Mouse (Mus musculus) adrenal gland, adult 10 weeks (tissue): ENCODE measurements around the gene Nkiras2. TPM values are rescaled to one million over a fixed set of nuclear protein-coding genes. Genes with fewer than 3 reads are reported as not detected.

Experiments used
- polyA plus RNA-seq: library from polyadenylated mRNA; stranded (reverse); fragments of 350-450 nt; fragmentation: Illumina TruSeq; extraction: RNeasy Lipid Tissue Mini Kit (QIAGEN cat#74804); gene quantifications from one replicate; pipeline ENCODE4 v1.2.3, GENCODE M21; 2014; ENCODE audit warnings: low read depth, low replicate concordance

Nkiras2 gene
- 2.7 TPM for polyA plus RNA-seq

GRCm38 (mm10) chr11:100618761-100619484 is at the start of gene Nkiras2:
Gene Nkiras2 (plus strand): TSS chr11:100619244.

GRCm38 (mm10) chr11:100574708-100575483 is 44.1 kb upstream of the Nkiras2 start, which contains the start of gene Cnp:
Gene Cnp (plus strand): TSS chr11:100574904.

GRCm38 (mm10) chr11:100619982-100620381 is 938 bp downstream of the Nkiras2 start, which contains the start of gene Dnajc7:
Gene Dnajc7 (minus strand): TSS chr11:100620168.

Other genes starting within 250 kb of the Nkiras2 start
- 2.2 TPM for gene Jup, start 221.5 kb upstream of the Nkiras2 start, polyA plus RNA-seq
- 10.6 TPM for gene P3h4, start 204.4 kb upstream of the Nkiras2 start, polyA plus RNA-seq
- 1.4 TPM for gene Fkbp10, start 203.5 kb upstream of the Nkiras2 start, polyA plus RNA-seq
- gene Nt5c3b, start 177.4 kb upstream of the Nkiras2 start, polyA plus RNA-seq, result 30.2 TPM
- not detected for gene Klhl10, start 177.3 kb upstream of the Nkiras2 start, polyA plus RNA-seq
- gene Klhl11, start 146.5 kb upstream of the Nkiras2 start, polyA plus RNA-seq, result 33.4 TPM
- 787 TPM for gene Acly, start 91.2 kb upstream of the Nkiras2 start, polyA plus RNA-seq
- 0.64 TPM for gene Ttc25, start 73.6 kb upstream of the Nkiras2 start, polyA plus RNA-seq
- 9.6 TPM for gene Cnp, start 44.3 kb upstream of the Nkiras2 start, polyA plus RNA-seq
- gene Dnajc7, start 924 bp downstream of the Nkiras2 start, polyA plus RNA-seq, result 169 TPM
- not detected for gene Zfp385c, start 73.2 kb downstream of the Nkiras2 start, polyA plus RNA-seq
- 7.8 TPM for gene Dhx58, start 85.0 kb downstream of the Nkiras2 start, polyA plus RNA-seq
- gene Kat2a, start 93.2 kb downstream of the Nkiras2 start, polyA plus RNA-seq, result 3.3 TPM
- gene Hspb9, start 94.6 kb downstream of the Nkiras2 start, polyA plus RNA-seq, result not detected
- 51.3 TPM for gene Rab5c, start 119.0 kb downstream of the Nkiras2 start, polyA plus RNA-seq
- not detected for gene Kcnh4, start 140.7 kb downstream of the Nkiras2 start, polyA plus RNA-seq
- gene Hcrt, start 143.7 kb downstream of the Nkiras2 start, polyA plus RNA-seq, result not detected
- gene Ghdc, start 151.7 kb downstream of the Nkiras2 start, polyA plus RNA-seq, result 4.3 TPM
- 11.6 TPM for gene Stat5b, start 231.5 kb downstream of the Nkiras2 start, polyA plus RNA-seq
- 5.2 TPM for gene Stat5a, start 240.1 kb downstream of the Nkiras2 start, polyA plus RNA-seq